Mouse (Mus musculus): Measurements from ENCODE around the gene Angptl8. TPM values are rescaled to one million over a fixed set of nuclear protein-coding genes. Genes with fewer than 3 reads are reported as not detected.
"Not testable (repeated sequence)": the region's sequence is repeated elsewhere in the genome, so short reads cannot be mapped to it uniquely, and the experiment has no call there.

Angptl8 gene
- polyA plus RNA-seq, 1 experiment from 2014 or later = 2.7 TPM

GRCm38 (mm10) chr9:21860349-21860748, 25.0 kb downstream of the Angptl8 start:
- not testable (repeated sequence) for H3K9me3 ChIP-seq (ENCODE audit: control insufficient read depth, low read length); ATAC-seq (ENCODE audit: low read depth)
- 51% methylated on average over 6 of the region's 6 CpGs for WGBS

GRCm38 (mm10) chr9:21862181-21862580, 26.9 kb downstream of the Angptl8 start:
- 63% methylated on average over 1 of the region's 1 CpGs for WGBS
- H3K36me3 ChIP-seq (ENCODE audit: control insufficient read depth, insufficient read depth, low read length) = no peaks in the 10 kb centered on the region
- no peak overlapping the region for H3K4me2 ChIP-seq (ENCODE audit: low read depth, low read length)
- no peak overlapping the region for H3K9ac ChIP-seq (ENCODE audit: low read length)
- H3K9me3 ChIP-seq (ENCODE audit: control insufficient read depth, low read length) = no peaks in the 10 kb centered on the region; the same call in 1 of the 2 replicates
- no peak for ATAC-seq (ENCODE audit: low read depth)
- no peak overlapping the region for H3K27ac ChIP-seq (ENCODE audit: low read length)
- no peaks in the 10 kb centered on the region for H3K27me3 ChIP-seq (ENCODE audit: control insufficient read depth, insufficient read depth, low read depth, low read length)
- no peak overlapping the region for H3K4me3 ChIP-seq (ENCODE audit: low read length)
- peaks cover 4% of the 10 kb centered on the region for H3K4me1 ChIP-seq (replicated peaks; ENCODE audit: control insufficient read depth, insufficient read depth, low read length)

More at GRCm38 (mm10) chr9:21860349-21860748, 25.0 kb downstream of the Angptl8 start:
- H3K36me3 ChIP-seq (ENCODE audit: control insufficient read depth, insufficient read depth, low read length); H3K27ac ChIP-seq (ENCODE audit: low read length); H3K9ac ChIP-seq (ENCODE audit: low read length); H3K4me2 ChIP-seq (ENCODE audit: low read depth, low read length); H3K27me3 ChIP-seq (ENCODE audit: control insufficient read depth, insufficient read depth, low read depth, low read length); H3K4me1 ChIP-seq (replicated peaks; ENCODE audit: control insufficient read depth, insufficient read depth, low read length); H3K4me3 ChIP-seq (ENCODE audit: low read length): not testable (repeated sequence)

DNA sequence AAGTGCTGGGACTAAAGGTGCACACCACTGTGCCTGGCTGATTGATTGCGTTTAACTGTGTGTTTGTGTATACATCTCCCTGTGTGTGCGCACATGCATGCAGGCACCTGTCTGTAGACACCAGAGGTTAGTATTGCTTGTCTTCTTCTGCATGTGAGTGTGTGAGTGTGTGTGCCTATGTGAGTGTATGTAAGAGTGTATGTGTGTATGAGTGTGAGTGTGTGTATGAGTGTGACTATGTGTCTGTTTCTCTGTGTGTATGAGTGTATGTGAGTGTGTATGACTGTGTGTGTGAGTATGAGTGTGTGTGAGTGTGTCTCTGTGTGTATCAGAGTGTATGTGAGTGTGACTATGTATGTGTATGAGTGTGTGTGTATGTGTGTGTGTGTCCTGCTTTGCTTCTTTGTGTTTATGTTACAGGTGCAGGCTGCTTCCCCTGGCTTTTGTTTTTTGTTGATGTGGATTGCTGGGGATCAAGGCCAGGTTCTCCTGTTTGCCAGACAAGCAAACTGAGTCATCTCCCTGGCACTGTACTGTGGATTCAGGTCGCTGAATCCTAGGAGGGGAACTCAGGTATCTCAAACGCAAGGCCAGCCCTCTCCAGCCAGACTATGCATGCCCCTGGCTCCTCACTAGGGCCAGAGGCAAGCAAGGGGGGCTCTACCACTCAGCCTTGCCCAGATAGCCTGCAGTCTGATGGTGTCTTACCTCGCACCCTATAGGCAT, 30.5 kb downstream of the Angptl8 start:
- Histone ChIP-seq H3K9me3 (ENCODE audit: control insufficient read depth, low read length) (no peaks in the 10 kb centered on the region; the same call in 1 of the 2 replicates), H3K9ac (ENCODE audit: low read length) (no peak overlapping the region), H3K4me1 (replicated peaks; ENCODE audit: control insufficient read depth, insufficient read depth, low read length) (peaks cover 4% of the 10 kb centered on the region), H3K27ac (ENCODE audit: low read length) (peak overlapping the region; percentile 19), H3K4me3 (ENCODE audit: low read length) (no peak overlapping the region), H3K4me2 (ENCODE audit: low read depth, low read length) (no peak overlapping the region), H3K27me3 (ENCODE audit: control insufficient read depth, insufficient read depth, low read depth, low read length) (no peaks in the 10 kb centered on the region), H3K36me3 (ENCODE audit: control insufficient read depth, insufficient read depth, low read length) (no peaks in the 10 kb centered on the region)
- 55% methylated on average over 5 of the region's 5 CpGs for WGBS
- no peak for ATAC-seq (ENCODE audit: low read depth)

- H3K4me2 ChIP-seq (ENCODE audit: low read depth, low read length) = no peak overlapping the region
- no peaks in the 10 kb centered on the region for H3K36me3 ChIP-seq (ENCODE audit: control insufficient read depth, insufficient read depth, low read length)
- H3K4me3 ChIP-seq (ENCODE audit: low read length) = no peak overlapping the region
- ATAC-seq (ENCODE audit: low read depth) = no peak
- 26% methylated on average over 2 of the region's 2 CpGs for whole genome bisulfite sequencing
- H3K4me1 ChIP-seq (replicated peaks; ENCODE audit: control insufficient read depth, insufficient read depth, low read length) = peaks cover 4% of the 10 kb centered on the region
- peak overlapping the region; percentile 19; the same call in 1 of the 2 replicates for H3K27ac ChIP-seq (ENCODE audit: low read length)
- no peaks in the 10 kb centered on the region; the same call in 1 of the 2 replicates for H3K9me3 ChIP-seq (ENCODE audit: control insufficient read depth, low read length)
- H3K27me3 ChIP-seq (ENCODE audit: control insufficient read depth, insufficient read depth, low read depth, low read length) = no peaks in the 10 kb centered on the region
- no peak overlapping the region for H3K9ac ChIP-seq (ENCODE audit: low read length)
Observed at GRCm38 (mm10) chr9:21866641-21867040, 31.3 kb downstream of the Angptl8 start.

GRCm38 (mm10) chr9:21867726-21868125, 32.4 kb downstream of the Angptl8 start:
- no peak overlapping the region for H3K4me2 ChIP-seq (ENCODE audit: low read depth, low read length)
- no peak overlapping the region for H3K27ac ChIP-seq (ENCODE audit: low read length)
- H3K27me3 ChIP-seq (ENCODE audit: control insufficient read depth, insufficient read depth, low read depth, low read length) = no peaks in the 10 kb centered on the region
- no peaks in the 10 kb centered on the region for H3K9me3 ChIP-seq (ENCODE audit: control insufficient read depth, low read length)
- H3K9ac ChIP-seq (ENCODE audit: low read length) = no peak overlapping the region
- peaks cover 4% of the 10 kb centered on the region for H3K4me1 ChIP-seq (replicated peaks; ENCODE audit: control insufficient read depth, insufficient read depth, low read length)
- no peak for ATAC-seq (ENCODE audit: low read depth)
- H3K4me3 ChIP-seq (ENCODE audit: low read length) = no peak overlapping the region
- H3K36me3 ChIP-seq (ENCODE audit: control insufficient read depth, insufficient read depth, low read length) = no peaks in the 10 kb centered on the region
- 86% methylated on average over 3 of the region's 3 CpGs for WGBS

DNA sequence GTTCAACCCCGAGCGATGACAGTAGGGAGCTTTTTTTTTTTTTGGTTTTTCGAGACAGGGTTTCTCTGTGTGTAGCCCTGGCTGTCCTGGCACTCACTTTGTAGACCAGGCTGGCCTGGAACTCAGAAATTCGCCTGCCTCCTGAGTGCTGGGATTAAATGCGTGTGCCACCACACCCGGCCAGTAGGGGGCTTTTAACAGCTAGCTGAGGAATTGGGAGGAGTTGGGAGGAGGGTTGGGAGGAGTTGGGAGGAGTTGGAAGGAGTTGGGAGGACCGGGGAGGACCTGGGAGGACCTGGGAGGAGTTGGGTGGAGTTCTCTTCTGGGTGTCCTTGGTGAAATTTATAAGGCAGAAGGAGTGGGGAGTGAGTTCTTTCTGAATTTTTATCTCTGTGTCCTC, 34.0 kb downstream of the Angptl8 start:
- not testable (repeated sequence) for H3K4me3 ChIP-seq (ENCODE audit: low read length); H3K27ac ChIP-seq (ENCODE audit: low read length); H3K4me2 ChIP-seq (ENCODE audit: low read depth, low read length); ATAC-seq (ENCODE audit: low read depth); H3K36me3 ChIP-seq (ENCODE audit: control insufficient read depth, insufficient read depth, low read length); H3K4me1 ChIP-seq (replicated peaks; ENCODE audit: control insufficient read depth, insufficient read depth, low read length); H3K9me3 ChIP-seq (ENCODE audit: control insufficient read depth, low read length); H3K27me3 ChIP-seq (ENCODE audit: control insufficient read depth, insufficient read depth, low read depth, low read length); H3K9ac ChIP-seq (ENCODE audit: low read length)
- WGBS = 41% methylated on average over 7 of the region's 7 CpGs

GRCm38 (mm10) chr9:21870879-21871524, 35.7 kb downstream of the Angptl8 start:
- Histone ChIP-seq H3K4me3 (ENCODE audit: low read length) (no peak overlapping the region), H3K27me3 (ENCODE audit: control insufficient read depth, insufficient read depth, low read depth, low read length) (no peaks in the 10 kb centered on the region), H3K27ac (ENCODE audit: low read length) (no peak overlapping the region), H3K4me2 (ENCODE audit: low read depth, low read length) (peak overlapping the region; percentile 35; the same call in 1 of the 2 replicates), H3K9me3 (ENCODE audit: control insufficient read depth, low read length) (no peaks in the 10 kb centered on the region), H3K4me1 (replicated peaks; ENCODE audit: control insufficient read depth, insufficient read depth, low read length) (no peaks in the 10 kb centered on the region; the same call in 1 of the 2 replicates), H3K36me3 (ENCODE audit: control insufficient read depth, insufficient read depth, low read length) (no peaks in the 10 kb centered on the region), H3K9ac (ENCODE audit: low read length) (no peak overlapping the region)
- WGBS = 13% methylated on average over 20 of the region's 20 CpGs
- ATAC-seq (ENCODE audit: low read depth) = peak; percentile 61; the same call in 1 of the 2 replicates

DNA sequence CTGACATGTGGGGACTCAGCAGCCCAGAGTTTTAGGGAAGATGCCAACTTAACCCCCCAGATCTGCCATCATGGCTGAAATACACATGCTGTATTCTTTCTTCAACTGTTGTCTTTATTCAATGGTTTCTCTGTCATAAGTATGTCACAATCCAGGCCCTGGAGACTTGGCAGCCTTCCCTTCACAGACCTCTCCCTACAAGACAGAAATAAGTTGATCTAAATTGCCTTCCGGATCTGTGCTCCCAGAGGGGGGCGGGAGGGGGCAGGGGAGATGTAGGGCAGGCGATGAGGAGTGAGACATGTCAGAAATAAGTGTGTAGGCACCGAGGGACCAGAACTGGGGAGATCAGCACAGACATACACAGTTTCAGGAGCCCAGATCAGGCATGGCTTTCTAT, 36.9 kb downstream of the Angptl8 start:
- Histone ChIP-seq H3K9ac (ENCODE audit: low read length) (no peak overlapping the region), H3K4me2 (ENCODE audit: low read depth, low read length) (no peak overlapping the region), H3K36me3 (ENCODE audit: control insufficient read depth, insufficient read depth, low read length) (no peaks in the 10 kb centered on the region), H3K27ac (ENCODE audit: low read length) (no peak overlapping the region), H3K4me3 (ENCODE audit: low read length) (no peak overlapping the region), H3K27me3 (ENCODE audit: control insufficient read depth, insufficient read depth, low read depth, low read length) (no peaks in the 10 kb centered on the region), H3K9me3 (ENCODE audit: control insufficient read depth, low read length) (no peaks in the 10 kb centered on the region), H3K4me1 (replicated peaks; ENCODE audit: control insufficient read depth, insufficient read depth, low read length) (no peaks in the 10 kb centered on the region)
- ATAC-seq (ENCODE audit: low read depth) = peak; percentile 55
- WGBS = 34% methylated on average over 4 of the region's 4 CpGs

DNA sequence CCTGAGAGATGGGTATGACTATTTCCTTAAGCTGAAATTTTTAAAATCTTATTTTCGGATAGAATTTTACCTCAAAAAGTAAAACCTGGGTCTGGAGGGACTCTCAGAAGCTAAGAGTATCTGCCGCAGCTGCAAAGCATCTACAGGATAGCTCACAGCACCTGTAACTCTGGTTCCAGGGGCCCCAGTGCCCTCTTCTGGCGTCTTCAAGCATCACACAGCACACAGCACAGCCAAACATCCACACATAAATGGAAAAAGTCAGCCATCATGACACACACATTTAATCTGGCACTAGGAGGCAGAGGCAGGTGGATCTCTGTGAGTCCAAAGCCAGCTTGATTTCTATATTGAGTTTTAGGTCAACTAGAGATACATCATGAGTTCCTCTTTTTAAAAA, 41.3 kb downstream of the Angptl8 start:
- WGBS = 62% methylated on average over 3 of the region's 3 CpGs
- ATAC-seq (ENCODE audit: low read depth) = no peak
- Histone ChIP-seq H3K9ac (ENCODE audit: low read length) (no peak overlapping the region), H3K36me3 (ENCODE audit: control insufficient read depth, insufficient read depth, low read length) (no peaks in the 10 kb centered on the region), H3K27me3 (ENCODE audit: control insufficient read depth, insufficient read depth, low read depth, low read length) (no peaks in the 10 kb centered on the region), H3K9me3 (ENCODE audit: control insufficient read depth, low read length) (no peaks in the 10 kb centered on the region), H3K4me2 (ENCODE audit: low read depth, low read length) (no peak overlapping the region), H3K4me1 (replicated peaks; ENCODE audit: control insufficient read depth, insufficient read depth, low read length) (no peaks in the 10 kb centered on the region), H3K27ac (ENCODE audit: low read length) (no peak overlapping the region), H3K4me3 (ENCODE audit: low read length) (no peak overlapping the region)

Data from lung, embryonic 16.5 days (tissue).